Mouse (Mus musculus) liver, embryonic 16.5 days (tissue): ENCODE measurements around the gene Eif3b. TPM values are rescaled to one million over a fixed set of nuclear protein-coding genes. Genes with fewer than 3 reads are reported as not detected.

Experiments used
- ATAC-seq: fragments of 200-750 bp; cut with Nextera tagmentation; 2 replicates; pipeline ENCODE4 v1.8.0; 2017; ENCODE audit warnings: low read depth, mild to moderate bottlenecking, moderate number of reproducible peaks, moderate library complexity
- H3K27ac ChIP-seq: fragments of 300-500 bp; sonication (generic); 2 replicates; pipeline ENCODE4 v1.5.1; 2014; ENCODE audit warnings: mild to moderate bottlenecking, low read length
- H3K27me3 ChIP-seq: fragments of 300-500 bp; sonication (generic); 2 replicates; pipeline ENCODE4 v1.6.1; 2014; ENCODE audit warnings: low read depth, low read length, mixed read lengths; ENCODE audit not compliant: control insufficient read depth, insufficient read depth
- H3K36me3 ChIP-seq: fragments of 300-500 bp; sonication (generic); 2 replicates; pipeline ENCODE4 v1.6.1; 2014; ENCODE audit warnings: mild to moderate bottlenecking; ENCODE audit not compliant: control insufficient read depth, insufficient read depth
- H3K4me1 ChIP-seq: fragments of 300-500 bp; sonication (generic); 2 replicates; pipeline ENCODE4 v1.6.1; 2014; ENCODE audit warnings: low read depth, low read length, mixed read lengths; ENCODE audit not compliant: control insufficient read depth
- H3K4me2 ChIP-seq: fragments of 300-500 bp; sonication (generic); 2 replicates; pipeline ENCODE4 v1.6.1; 2014; ENCODE audit warnings: low read depth, low read length, mixed read lengths
- H3K4me3 ChIP-seq: fragments of 300-500 bp; sonication (generic); 2 replicates; pipeline ENCODE4 v1.5.1; 2014; ENCODE audit warnings: low read depth, mild to moderate bottlenecking, low read length
- H3K9ac ChIP-seq: fragments of 300-500 bp; sonication (generic); 2 replicates; pipeline ENCODE4 v1.6.1; 2014; ENCODE audit warnings: low read depth, low read length
- H3K9me3 ChIP-seq: fragments of 300-500 bp; sonication (generic); replicated peaks from 2 replicates; pipeline ENCODE4 v1.6.1; 2016; ENCODE audit warnings: low read length; ENCODE audit not compliant: control insufficient read depth
- WGBS: fragments of 180-500 bp; shearing (Covaris S2); extraction: QIAGEN DNeasy Blood & Tissue Kit; methylation state at CpG from one replicate; pipeline ENCODE4 v1.1.7; 2014; ENCODE audit not compliant: insufficient replicate concordance; 5-methylcytosine and 5-hydroxymethylcytosine counted together
- polyA plus RNA-seq: library from polyadenylated mRNA; unstranded; fragments of >200 nt; fragmentation: Nextera tagmentation; extraction: Ambion mirVana; gene quantifications from 2 replicates; pipeline ENCODE4 v1.2.1, GENCODE M21; 2015

Gene Eif3b
- polyA plus RNA-seq, result 53.0 and 60.0 TPM in 2 replicates

DNA sequence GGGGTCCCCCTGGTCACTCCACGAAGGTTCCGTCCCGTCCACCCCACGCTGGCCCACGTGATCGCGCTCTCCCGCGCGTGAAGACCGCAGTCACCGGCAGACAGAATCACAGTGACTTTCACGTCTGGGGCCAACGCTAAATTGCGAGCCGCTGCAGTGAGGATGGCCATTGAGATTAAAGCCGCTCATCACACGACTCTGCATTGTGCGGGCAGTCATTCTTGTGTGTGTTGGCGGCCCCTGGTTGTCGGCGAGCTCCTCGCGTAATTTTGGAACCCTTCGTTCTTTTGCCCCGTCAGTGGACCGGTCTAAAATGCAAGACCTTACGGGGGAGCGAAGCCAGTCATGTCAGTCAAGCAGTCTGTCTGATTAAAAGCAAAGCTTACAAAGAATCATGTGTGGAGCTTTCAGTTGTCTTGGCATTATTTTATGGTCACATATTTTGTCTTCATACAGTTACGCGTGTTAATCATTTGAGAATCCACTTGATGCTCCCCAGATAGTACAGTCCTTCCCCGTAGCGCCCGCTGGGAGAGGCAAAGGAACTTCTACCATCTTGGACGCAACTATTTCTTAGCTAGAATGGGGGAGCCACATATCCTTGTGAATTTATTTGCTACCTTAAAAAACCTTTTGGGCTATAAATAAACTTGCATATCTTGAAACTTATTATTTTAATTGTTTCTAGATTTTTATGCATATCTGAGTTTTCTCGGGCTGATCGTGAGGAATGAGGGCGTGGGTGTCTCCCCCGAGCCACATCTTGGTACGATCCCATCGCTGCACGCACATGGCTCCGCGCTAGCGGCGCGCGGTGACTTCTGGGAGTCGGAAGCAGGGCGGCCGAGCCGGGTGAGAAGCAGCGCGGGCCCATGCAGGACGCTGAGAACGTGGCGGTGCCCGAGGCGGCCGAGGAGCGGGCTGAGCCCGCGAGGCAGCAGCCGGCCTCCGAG lies at the start of gene Eif3b:
Gene Eif3b, plus strand, starts transcription at position 840 of the 953 bp plus-strand sequence.
- peaks cover 2% of the 10 kb centered on the region; the same call in 1 of the 2 replicates for H3K36me3 ChIP-seq
- H3K4me3 ChIP-seq, result peak within 1 kb of the TSS; percentile 91
- under 1% methylated on average over 65 of the region's 65 CpGs for WGBS
- peak; percentile 92 for ATAC-seq
- H3K9ac ChIP-seq, result peak within 1 kb of the TSS; percentile 89
- H3K9me3 ChIP-seq, result no peaks in the 10 kb centered on the region
- peaks cover 24% of the 10 kb centered on the region for H3K4me1 ChIP-seq
- peak within 1 kb of the TSS; percentile 90 for H3K4me2 ChIP-seq
- H3K27me3 ChIP-seq, result no peaks in the 10 kb centered on the region
- H3K27ac ChIP-seq, result peak within 1 kb of the TSS; percentile 92

DNA sequence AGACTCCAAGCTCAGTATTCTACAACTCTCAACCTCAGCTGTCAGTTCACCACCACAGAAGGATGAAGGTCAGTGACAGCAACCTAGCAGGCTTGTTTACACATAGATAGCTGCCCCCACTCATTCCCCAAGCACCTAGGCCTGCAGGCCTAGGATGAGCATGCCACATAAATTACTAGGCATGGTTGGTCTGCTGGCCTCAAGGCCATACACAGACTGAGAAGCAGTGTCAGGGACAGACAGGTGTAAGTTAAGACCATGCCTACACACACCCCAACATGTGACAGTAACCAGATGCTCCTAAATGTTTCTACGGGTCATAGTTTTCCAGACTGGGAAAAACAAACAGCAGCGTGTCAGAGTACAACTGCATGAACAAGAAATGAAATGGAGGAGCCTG lies 49.7 kb upstream of the Eif3b start:
- Histone ChIP-seq H3K27ac (peak overlapping the region; percentile 72), H3K4me3 (no peak overlapping the region), H3K27me3 (no peaks in the 10 kb centered on the region), H3K36me3 (no peaks in the 10 kb centered on the region), H3K9ac (no peak overlapping the region), H3K4me1 (peaks cover 18% of the 10 kb centered on the region), H3K9me3 (no peaks in the 10 kb centered on the region), H3K4me2 (0 out of 2 replicates have a peak overlapping the region, but pooled peaks have one; percentile 5)
- WGBS, result 58% methylated on average over 2 of the region's 2 CpGs
- ATAC-seq, result peak; percentile 59

DNA sequence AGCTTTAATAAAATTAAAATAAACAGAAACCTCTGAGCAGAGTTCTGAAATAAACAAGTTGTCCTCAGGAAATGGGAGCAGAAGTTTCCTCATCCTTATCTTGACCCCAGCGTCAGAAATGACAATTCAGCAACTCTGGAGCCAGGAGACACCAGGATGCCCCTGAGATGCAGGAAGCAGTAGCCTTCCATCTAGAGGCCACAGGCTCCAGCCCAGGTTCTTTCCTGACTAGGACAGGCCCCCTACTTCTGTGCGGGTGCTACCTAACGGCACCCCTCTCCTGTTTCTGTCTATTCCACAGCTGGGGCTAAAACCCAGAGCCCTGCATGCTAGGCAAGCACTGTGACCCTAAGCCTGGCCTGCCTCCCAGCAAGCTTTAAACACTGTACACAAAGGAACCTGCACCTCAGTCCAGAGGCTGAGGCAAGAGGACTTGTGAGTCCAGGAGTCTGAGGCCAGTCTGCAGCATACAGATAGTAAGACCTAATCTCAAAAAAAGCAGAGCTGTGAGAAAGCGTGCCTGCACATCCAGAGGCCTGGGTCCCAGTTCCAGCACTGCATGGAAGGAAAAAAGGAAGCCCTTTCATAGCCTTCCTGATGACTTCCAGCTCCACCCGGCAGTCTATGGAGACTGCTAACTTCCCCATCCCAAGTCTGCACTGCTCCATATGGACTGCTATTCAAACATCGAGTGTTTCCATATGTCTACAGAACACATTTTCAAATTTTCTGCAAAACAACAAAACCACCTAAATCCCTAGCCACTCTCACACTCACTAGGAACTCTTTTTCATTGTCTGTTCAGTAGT lies 48.5 kb upstream of the Eif3b start:
- Histone ChIP-seq H3K9ac (0 out of 2 replicates have a peak overlapping the region, but pooled peaks have one; percentile 5), H3K36me3 (no peaks in the 10 kb centered on the region), H3K9me3 (no peaks in the 10 kb centered on the region), H3K4me1 (peaks cover 18% of the 10 kb centered on the region), H3K4me2 (no peak overlapping the region), H3K4me3 (no peak overlapping the region), H3K27ac (peak overlapping the region; percentile 72), H3K27me3 (no peaks in the 10 kb centered on the region)
- ATAC-seq, result peak; percentile 49
- 37% methylated on average over 6 of the region's 6 CpGs for WGBS

DNA sequence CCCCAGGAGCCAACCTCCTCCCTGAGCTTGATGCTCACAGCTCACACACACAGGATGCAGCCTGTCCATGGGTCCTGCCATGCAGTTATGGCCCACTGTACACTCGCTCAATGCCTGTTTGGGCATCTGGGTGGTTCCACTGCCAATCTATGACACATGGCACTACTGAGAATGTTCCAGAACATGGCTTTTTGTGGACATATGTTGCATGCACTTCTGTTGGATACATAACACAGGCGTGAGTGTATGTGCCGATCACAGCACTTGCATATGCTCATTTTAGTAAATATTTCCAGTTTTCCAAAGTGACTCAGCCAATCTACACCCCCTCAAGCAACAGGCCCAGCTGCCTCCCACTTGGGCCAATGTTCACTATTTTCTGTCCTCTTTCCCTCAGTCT lies 47.5 kb upstream of the Eif3b start:
- WGBS, result 62% methylated on average over 3 of the region's 3 CpGs
- H3K4me1 ChIP-seq, result peaks cover 18% of the 10 kb centered on the region
- H3K27ac ChIP-seq, result no peak overlapping the region
- H3K4me2 ChIP-seq, result no peak overlapping the region
- ATAC-seq, result no peak
- no peaks in the 10 kb centered on the region for H3K36me3 ChIP-seq
- no peak overlapping the region for H3K4me3 ChIP-seq
- H3K9me3 ChIP-seq, result no peaks in the 10 kb centered on the region
- no peak overlapping the region for H3K9ac ChIP-seq
- no peaks in the 10 kb centered on the region for H3K27me3 ChIP-seq

DNA sequence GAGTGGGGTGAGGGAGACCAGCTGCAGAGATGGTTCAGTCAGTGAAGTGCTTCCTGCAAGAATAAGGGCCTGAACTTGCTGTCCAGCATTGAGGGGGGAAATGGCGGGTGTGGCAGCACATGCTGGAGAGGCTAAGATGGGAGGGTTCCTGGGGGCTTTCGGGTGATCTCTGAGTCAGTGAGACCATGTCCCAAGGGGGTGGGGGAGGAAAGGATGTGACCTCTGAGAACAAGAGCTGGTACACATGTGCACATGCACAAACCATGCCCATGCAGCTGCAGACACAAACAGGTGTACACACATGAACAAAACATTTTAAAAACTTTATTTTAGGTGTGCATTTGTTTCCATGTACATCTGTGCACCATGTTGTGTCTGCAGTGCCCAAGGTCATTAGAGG lies 45.4 kb upstream of the Eif3b start:
- no peaks in the 10 kb centered on the region for H3K27me3 ChIP-seq
- 45% methylated on average over 2 of the region's 2 CpGs for WGBS

DNA sequence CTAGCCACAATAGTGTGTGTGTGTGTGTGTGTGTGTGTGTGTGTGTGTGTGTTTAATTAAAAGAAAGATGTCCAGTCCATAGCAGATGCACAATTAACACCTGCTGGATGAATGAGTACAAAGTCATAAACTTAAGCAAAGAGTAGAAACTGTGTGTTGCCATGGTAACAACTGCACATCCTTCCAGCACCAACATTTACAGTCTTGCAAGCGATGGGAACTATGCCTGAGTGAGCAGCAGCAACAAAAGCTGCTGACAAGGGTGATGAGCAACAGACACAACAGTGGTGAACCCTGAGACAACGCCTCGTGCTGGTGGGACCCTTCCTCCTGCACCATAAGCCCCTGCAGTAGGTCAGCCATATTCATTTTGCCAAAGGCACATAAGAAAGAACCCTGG lies 44.9 kb upstream of the Eif3b start:
- H3K27me3 ChIP-seq, result no peaks in the 10 kb centered on the region
- H3K9ac ChIP-seq, result no peak overlapping the region
- H3K27ac ChIP-seq, result no peak overlapping the region
- H3K4me1 ChIP-seq, result peaks cover 19% of the 10 kb centered on the region
- no peak overlapping the region for H3K4me2 ChIP-seq
- WGBS, result 53% methylated on average over 3 of the region's 3 CpGs
- H3K9me3 ChIP-seq, result no peaks in the 10 kb centered on the region
- no peak overlapping the region for H3K4me3 ChIP-seq
- ATAC-seq, result no peak
- no peaks in the 10 kb centered on the region for H3K36me3 ChIP-seq

More for the DNA sequence above, 45.4 kb upstream of the Eif3b start:
- H3K9me3 ChIP-seq, result no peaks in the 10 kb centered on the region
- H3K9ac ChIP-seq, result no peak overlapping the region
- no peak overlapping the region for H3K4me2 ChIP-seq
- H3K36me3 ChIP-seq, result no peaks in the 10 kb centered on the region
- no peak overlapping the region for H3K4me3 ChIP-seq
- no peak overlapping the region for H3K27ac ChIP-seq
- ATAC-seq, result no peak
- H3K4me1 ChIP-seq, result peaks cover 20% of the 10 kb centered on the region

DNA sequence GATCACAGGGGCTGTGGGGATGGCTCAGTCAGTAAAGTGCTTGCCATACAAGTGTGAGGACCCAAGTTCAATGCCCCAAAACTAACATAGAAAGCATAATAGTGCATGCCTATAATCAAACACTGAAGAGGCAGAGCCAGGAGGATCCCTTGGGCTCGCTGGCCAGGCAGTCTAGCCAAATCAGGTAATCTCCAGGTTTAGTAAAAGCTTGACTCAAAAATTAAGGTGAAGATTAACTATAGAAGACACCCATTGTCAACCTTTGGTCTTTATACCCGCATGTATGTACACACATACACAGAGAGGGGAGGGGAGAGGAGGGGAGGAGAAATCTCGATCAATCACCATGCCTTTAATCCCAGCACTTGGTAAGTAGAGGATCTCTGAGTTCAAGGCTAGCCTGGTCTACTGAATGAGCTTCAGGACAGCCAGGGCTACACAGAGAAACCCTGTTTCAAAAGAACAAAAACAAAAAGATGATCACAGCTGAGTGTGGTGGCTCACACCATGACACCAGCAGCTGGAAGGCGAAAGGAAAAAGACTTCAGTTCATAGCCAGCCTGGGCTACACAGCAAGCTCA lies 43.8 kb upstream of the Eif3b start:
- Histone ChIP-seq H3K4me2 (no peak overlapping the region), H3K9ac (no peak overlapping the region), H3K27ac (no peak overlapping the region), H3K36me3 (no peaks in the 10 kb centered on the region), H3K9me3 (no peaks in the 10 kb centered on the region), H3K4me1 (peaks cover 14% of the 10 kb centered on the region), H3K27me3 (no peaks in the 10 kb centered on the region), H3K4me3 (no peak overlapping the region)
- WGBS, result 60% methylated on average over 4 of the region's 4 CpGs
- peak; percentile 25; the same call in 1 of the 2 replicates for ATAC-seq

DNA sequence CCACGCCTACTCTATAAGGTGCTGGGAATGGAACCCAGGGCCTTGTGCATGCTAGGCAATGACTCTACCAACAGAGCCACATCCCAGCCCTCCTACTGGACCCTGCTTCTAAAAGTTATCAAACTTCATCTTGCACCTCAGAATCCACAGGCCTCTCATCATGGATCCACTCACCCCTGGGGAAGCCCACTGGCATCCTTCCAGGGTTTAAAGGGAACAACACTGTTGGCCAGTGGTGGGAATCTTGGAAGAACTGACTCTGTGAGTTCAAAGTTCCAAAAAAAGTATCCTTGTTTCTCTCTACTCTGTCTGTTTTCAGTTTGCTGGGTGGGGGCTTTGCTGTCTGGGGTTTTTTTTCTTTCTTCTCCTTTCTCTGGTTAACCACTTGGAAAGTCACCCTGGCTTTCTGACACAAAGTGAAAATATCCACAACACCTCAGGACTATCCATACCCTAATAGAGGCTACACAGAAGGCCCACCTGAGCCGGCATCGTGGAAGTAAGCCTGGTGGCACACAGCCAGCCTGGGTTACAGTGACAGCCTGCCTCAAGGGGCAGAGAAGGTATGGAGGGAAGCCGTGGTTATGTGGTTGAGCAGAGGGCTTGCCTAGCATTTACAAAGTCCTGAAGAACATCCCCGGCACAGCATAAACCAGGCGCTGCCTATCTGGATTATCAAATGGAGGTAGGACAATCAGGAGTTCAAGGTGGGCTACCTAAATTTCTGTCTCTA lies 40.8 kb upstream of the Eif3b start:
- no peak overlapping the region for H3K4me3 ChIP-seq
- no peak for ATAC-seq
- H3K27ac ChIP-seq, result no peak overlapping the region
- H3K9me3 ChIP-seq, result no peaks in the 10 kb centered on the region
- 64% methylated on average over 6 of the region's 6 CpGs for WGBS
- no peak overlapping the region for H3K4me2 ChIP-seq
- H3K27me3 ChIP-seq, result no peaks in the 10 kb centered on the region
- H3K4me1 ChIP-seq, result peaks cover 9% of the 10 kb centered on the region
- H3K36me3 ChIP-seq, result no peaks in the 10 kb centered on the region
- no peak overlapping the region for H3K9ac ChIP-seq
